Mouse (Mus musculus) CH12.LX (cell line): ENCODE measurements around the gene Dpm1. TPM values are rescaled to one million over a fixed set of nuclear protein-coding genes. Genes with fewer than 3 reads are reported as not detected.

Source experiments
- DNase-seq: peaks from one replicate; pipeline ENCODE4 v3.0.0-alpha.2; 2013; ENCODE audit errors: extremely low read depth
- H3K27ac ChIP-seq: 2 replicates; pipeline ENCODE4 v1.5.1; 2012; ENCODE audit warnings: low read depth, mild to moderate bottlenecking, control low read depth, moderate library complexity; ENCODE audit not compliant: insufficient read depth
- H3K27me3 ChIP-seq: replicated peaks from 2 replicates; pipeline ENCODE3; 2012; ENCODE audit warnings: inconsistent platforms
- H3K36me3 ChIP-seq, 2 experiments: replicated peaks in 1 of 2; 2 replicates each; pipeline versions ENCODE3 to v1.6.1; 2012; ENCODE audit warnings: inconsistent platforms in 1 of 2, low read length in 1 of 2, mild to moderate bottlenecking in 1 of 2, mixed read lengths in 1 of 2, moderate library complexity in 1 of 2; ENCODE audit not compliant: control insufficient read depth in 1 of 2, insufficient read depth in 1 of 2
- H3K4me1 ChIP-seq, 2 experiments: 2 replicates each; pipeline ENCODE4 v1.6.1; 2012; ENCODE audit warnings: inconsistent platforms in 1 of 2, moderate library complexity in 1 of 2; ENCODE audit not compliant: insufficient read depth in 2 of 2, control insufficient read depth in 1 of 2
- H3K4me2 ChIP-seq: 2 replicates; pipeline ENCODE4 v1.6.1; 2012; ENCODE audit warnings: low read depth, mild to moderate bottlenecking, control low read depth; ENCODE audit not compliant: poor library complexity, insufficient read depth, severe bottlenecking
- H3K4me3 ChIP-seq, 3 experiments: fragments of 150-350 bp in 1 of 3; sonication (generic) in 1 of 3; replicated peaks in 1 of 3; 2 replicates each; pipeline versions ENCODE3 to v1.5.1; 2011 to 2012; ENCODE audit warnings: low read depth in 2 of 3, low read length in 2 of 3, mild to moderate bottlenecking in 2 of 3, moderate library complexity in 2 of 3, control low read depth in 1 of 3, improper control_type of control experiment in 1 of 3, inconsistent platforms in 1 of 3, mixed read lengths in 1 of 3; ENCODE audit not compliant: poor library complexity in 1 of 3
- H3K79me2 ChIP-seq: replicated peaks from 2 replicates; pipeline ENCODE4 v1.6.1; 2012; ENCODE audit warnings: mild to moderate bottlenecking, moderate library complexity; ENCODE audit not compliant: control insufficient read depth, poor library complexity, insufficient read depth, severe bottlenecking; ENCODE audit errors: extremely low read depth
- H3K9ac ChIP-seq: 2 replicates; pipeline ENCODE4 v1.6.1; 2012; ENCODE audit warnings: low read depth, mild to moderate bottlenecking, control low read depth, moderate library complexity; ENCODE audit not compliant: insufficient read depth
- H3K9me3 ChIP-seq: replicated peaks from 2 replicates; pipeline ENCODE3; 2012; ENCODE audit warnings: low read length, inconsistent platforms, mixed read lengths
- CHD1 ChIP-seq: IDR thresholded peaks from 2 replicates; pipeline ENCODE4 v1.6.1; 2012; ENCODE audit warnings: low read depth, low read length, improper control_type of control experiment, inconsistent platforms
- EP300 ChIP-seq: IDR thresholded peaks from 2 replicates; pipeline ENCODE4 v1.6.1; 2011; ENCODE audit warnings: low read length, improper control_type of control experiment
- ETS1 ChIP-seq: conservative IDR thresholded peaks from 2 replicates; pipeline ENCODE4 v1.6.1; 2012; ENCODE audit warnings: low read depth, mild to moderate bottlenecking, inconsistent platforms, low read length, improper control_type of control experiment, moderate library complexity
- GABPA ChIP-seq: IDR thresholded peaks from 2 replicates; pipeline ENCODE4 v1.6.1; 2012; ENCODE audit warnings: low read depth, low read length, improper control_type of control experiment, inconsistent platforms; ENCODE audit not compliant: insufficient replicate concordance
- JUN ChIP-seq: IDR thresholded peaks from 2 replicates; pipeline ENCODE4 v1.6.1; 2011; ENCODE audit warnings: low read depth, mild to moderate bottlenecking, low read length, improper control_type of control experiment, moderate library complexity; ENCODE audit not compliant: insufficient read depth
- KAT2A ChIP-seq: IDR thresholded peaks from 2 replicates; pipeline ENCODE4 v1.6.1; 2012; ENCODE audit warnings: low read length, improper control_type of control experiment, inconsistent platforms; ENCODE audit not compliant: insufficient replicate concordance
- MAFK ChIP-seq: IDR thresholded peaks from 2 replicates; pipeline ENCODE4 v1.6.1; 2011; ENCODE audit warnings: low read length, improper control_type of control experiment; ENCODE audit not compliant: insufficient replicate concordance
- MAZ ChIP-seq: IDR thresholded peaks from 2 replicates; pipeline ENCODE4 v1.6.1; 2012; ENCODE audit warnings: low read depth, mild to moderate bottlenecking, inconsistent platforms, low read length, improper control_type of control experiment, moderate library complexity
- MEF2A ChIP-seq: IDR thresholded peaks from 2 replicates; pipeline ENCODE4 v1.6.1; 2014; ENCODE audit warnings: low read depth, mild to moderate bottlenecking, inconsistent platforms, low read length, improper control_type of control experiment, borderline replicate concordance
- MXI1 ChIP-seq: IDR thresholded peaks from 2 replicates; pipeline ENCODE4 v1.6.1; 2011; ENCODE audit warnings: mild to moderate bottlenecking, low read depth, low read length, improper control_type of control experiment
- MYC ChIP-seq: IDR thresholded peaks from 2 replicates; pipeline ENCODE4 v1.6.1; 2011; ENCODE audit warnings: low read depth, mild to moderate bottlenecking, improper control_type of control experiment, low read length
- NELFE ChIP-seq: IDR thresholded peaks from 2 replicates; pipeline ENCODE4 v1.6.1; 2011; ENCODE audit warnings: low read depth, low read length, improper control_type of control experiment
- PAX5 ChIP-seq: IDR thresholded peaks from 2 replicates; pipeline ENCODE4 v1.6.1; 2012; ENCODE audit warnings: low read length, inconsistent platforms, mixed read lengths
- POLR2A ChIP-seq: IDR thresholded peaks from 2 replicates; pipeline ENCODE4 v1.6.1; 2011; ENCODE audit warnings: low read depth, mild to moderate bottlenecking, improper control_type of control experiment, low read length
- RAD21 ChIP-seq: IDR thresholded peaks from 2 replicates; pipeline ENCODE4 v1.6.1; 2011; ENCODE audit warnings: low read depth, mild to moderate bottlenecking, low read length, improper control_type of control experiment, moderate library complexity
- RCOR1 ChIP-seq: conservative IDR thresholded peaks from 2 replicates; pipeline ENCODE4 v1.6.1; 2012; ENCODE audit warnings: low read depth, mild to moderate bottlenecking, inconsistent platforms, low read length, improper control_type of control experiment
- SMC3 ChIP-seq: IDR thresholded peaks from 2 replicates; pipeline ENCODE4 v1.6.1; 2011; ENCODE audit warnings: low read depth, low read length, improper control_type of control experiment
- UBTF ChIP-seq: IDR thresholded peaks from 2 replicates; pipeline ENCODE4 v1.6.1; 2012; ENCODE audit warnings: low read depth, mild to moderate bottlenecking, inconsistent platforms, low read length, improper control_type of control experiment, moderate library complexity
- USF1 ChIP-seq: IDR thresholded peaks from 2 replicates; pipeline ENCODE4 v1.6.1; 2014; ENCODE audit warnings: low read depth, mild to moderate bottlenecking, inconsistent platforms, low read length, improper control_type of control experiment
- USF2 ChIP-seq: conservative IDR thresholded peaks from 2 replicates; pipeline ENCODE4 v1.6.1; 2011; ENCODE audit warnings: low read depth, low read length, improper control_type of control experiment
- ZMIZ1 ChIP-seq: IDR thresholded peaks from 2 replicates; pipeline ENCODE4 v1.6.1; 2012; ENCODE audit warnings: low read depth, mild to moderate bottlenecking, inconsistent platforms, low read length, improper control_type of control experiment
- ZNF384 ChIP-seq: IDR thresholded peaks from 2 replicates; pipeline ENCODE4 v1.6.1; 2012; ENCODE audit warnings: low read depth, low read length, improper control_type of control experiment, inconsistent platforms
- dilution Hi-C: fragments of 300-500 bp; cut with MboI; formaldehyde crosslinking; loops from 2 replicates; pipeline ENCODE4 v1.14.3; 2020; ENCODE audit warnings: low sequenced_read_pairs; ENCODE audit not compliant: extremely low pct_unique_long_range_greater_than_20kb, extremely low pct_ligation_motif_present
- in situ Hi-C: fragments of 300-500 bp; cut with MboI; formaldehyde crosslinking; loops from 3 replicates; pipeline ENCODE4 v1.14.3; 2019; ENCODE audit warnings: low sequenced_read_pairs, low pct_ligation_motif_present, low pct_unique_long_range_greater_than_20kb, mixed read lengths
- polyA plus RNA-seq: library from polyadenylated mRNA; unstranded; fragments of >175 nt; gene quantifications from 2 replicates; pipeline ENCODE4 v1.2.1, GENCODE M21; 2012; ENCODE audit warnings: low read depth; ENCODE audit not compliant: insufficient read length
- total RNA-seq, 2 experiments: library from RNA; depleted of rRNA; stranded (reverse); fragments of 300-350 nt in 1 of 2; fragments of >200 nt in 1 of 2; gene quantifications; 2 replicates each; pipeline ENCODE4 v1.2.3; 2012 to 2014

Dpm1 gene
- total and polyA plus RNA-seq, 3 experiments, result 28.5 to 52.9 (median 30.7) TPM

DNA sequence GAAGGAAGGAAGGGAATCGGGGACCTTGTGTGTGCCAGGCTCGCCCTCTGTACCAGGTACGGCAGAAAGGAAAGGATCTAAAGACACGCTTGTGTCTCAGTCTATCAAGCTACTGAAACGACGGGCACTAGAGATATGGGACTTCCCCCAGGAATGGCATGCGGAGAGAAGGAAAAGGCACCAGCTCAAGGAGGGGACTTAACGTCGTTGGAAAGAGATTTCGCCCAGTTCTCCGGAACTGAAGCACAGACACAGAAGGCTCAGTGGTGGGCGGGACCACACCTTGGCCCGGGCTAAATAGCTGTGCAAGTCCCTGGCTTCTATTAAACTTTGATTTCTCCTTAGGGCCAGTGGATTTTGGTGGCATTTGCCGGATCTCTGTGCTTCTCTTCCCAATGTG lies 68.4 kb downstream of the Dpm1 start:
- no peak for DNase-seq
- H3K27ac ChIP-seq, result no peak overlapping the region
- H3K27me3 ChIP-seq, result no peaks in the 10 kb centered on the region
- H3K36me3 ChIP-seq, result no peaks in the 10 kb centered on the region
- no peak overlapping the region for H3K9ac ChIP-seq
- in situ Hi-C loops (no loop called here), dilution Hi-C loops (no loop called here)
- no peaks in the 10 kb centered on the region for H3K9me3 ChIP-seq
- H3K79me2 ChIP-seq, result no peaks in the 10 kb centered on the region
- peaks cover 0 to 2% of the 10 kb centered on the region in 2 experiments; a peak in 1 of 4 replicates for H3K4me1 ChIP-seq
- no peak overlapping the region for H3K4me3 ChIP-seq
- H3K4me2 ChIP-seq, result peak overlapping the region; percentile 40
- TF ChIP-seq USF1 (no peak), MYC (no peak), GABPA (no peak), SMC3 (no peak), UBTF (no peak), CHD1 (no peak), ETS1 (no peak), MAFK (no peak), MAZ (no peak), USF2 (no peak), EP300 (no peak), RAD21 (no peak)
- TF ChIP-seq, all 38 proteins: peak for 0

DNA sequence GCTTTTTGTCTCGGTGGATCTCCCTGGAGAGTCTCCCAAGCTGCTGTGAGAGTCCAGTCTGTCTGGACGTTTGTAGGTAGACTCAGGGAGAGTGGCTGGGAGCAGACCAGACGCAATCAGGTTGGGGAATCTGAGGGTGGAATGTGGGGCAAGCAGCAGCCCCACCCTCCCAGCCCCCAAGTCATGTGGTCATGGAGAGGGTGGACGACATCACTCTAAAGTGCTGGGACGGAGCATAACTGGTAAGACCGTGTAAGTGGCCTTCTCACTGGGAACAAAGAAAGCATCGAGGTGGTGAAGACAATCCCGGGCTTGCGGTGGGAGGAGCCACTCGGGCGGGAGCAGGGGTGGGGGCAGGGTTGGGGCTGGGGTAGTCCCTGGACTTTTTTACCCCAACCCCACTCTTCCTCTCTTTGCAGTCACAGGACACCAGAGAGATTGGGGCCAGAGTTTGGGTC lies 68.8 kb downstream of the Dpm1 start:
- Histone ChIP-seq H3K4me2 (peak overlapping the region; percentile 40; the same call in 1 of the 2 replicates), H3K9me3 (no peaks in the 10 kb centered on the region), H3K27ac (no peak overlapping the region), H3K4me3 (no peak overlapping the region), H3K9ac (no peak overlapping the region), H3K36me3 (no peaks in the 10 kb centered on the region), H3K27me3 (no peaks in the 10 kb centered on the region), H3K4me1 (peaks cover 0 to 2% of the 10 kb centered on the region in 2 experiments; a peak in 1 of 4 replicates), H3K79me2 (no peaks in the 10 kb centered on the region)
- TF ChIP-seq POLR2A (no peak), UBTF (no peak), PAX5 (no peak), ZNF384 (no peak), MXI1 (no peak), SMC3 (no peak), ZMIZ1 (no peak), ETS1 (no peak), JUN (no peak), CHD1 (no peak), RCOR1 (no peak), NELFE (no peak), KAT2A (no peak), MAZ (no peak), USF1 (no peak), EP300 (no peak), MEF2A (no peak), MYC (no peak)
- DNase-seq, result no peak
- dilution Hi-C loops (no loop called here), in situ Hi-C loops (no loop called here)
